Mouse (Mus musculus): Measurements from ENCODE around the gene Hoxb5. TPM values are rescaled to one million over a fixed set of nuclear protein-coding genes. Genes with fewer than 3 reads are reported as not detected.

Gene Hoxb5
- polyA plus RNA-seq, 1 experiment from 2014 or later: 0.07 TPM

DNA sequence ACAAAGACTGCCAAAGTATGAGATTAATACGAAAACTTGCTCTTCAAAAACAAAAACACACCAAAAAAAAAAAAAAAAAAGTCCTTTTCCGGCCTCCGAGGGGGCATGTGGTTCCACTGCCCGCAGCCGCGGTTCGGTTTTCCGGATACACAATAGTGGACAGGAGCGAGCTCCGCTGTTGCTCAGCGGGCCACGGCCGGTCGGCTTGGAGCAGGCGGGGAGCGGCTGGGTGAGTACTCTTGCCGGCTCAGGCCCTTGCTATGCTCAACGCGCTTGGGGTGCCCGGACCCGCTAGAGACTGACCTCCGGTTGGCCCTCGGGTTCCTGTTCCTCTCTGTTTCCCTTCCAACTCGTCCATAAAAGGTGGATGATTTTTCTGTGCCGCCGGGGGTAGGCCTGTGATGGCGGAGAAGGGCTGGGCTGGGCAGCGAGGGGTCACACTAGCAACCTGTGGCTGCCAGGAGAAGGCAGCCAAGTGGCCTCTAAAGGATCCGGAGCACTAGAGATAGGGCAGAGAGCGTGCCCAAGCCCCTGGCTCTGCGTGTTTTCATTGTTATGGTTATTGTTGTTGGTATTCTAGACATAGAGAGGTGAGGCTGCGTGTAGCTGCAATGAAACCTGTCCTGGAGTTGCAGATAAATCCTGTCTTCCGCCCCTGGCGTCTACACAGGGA, 11.7 kb downstream of the Hoxb5 start:
- no peak for DNase-seq (ENCODE audit: low spot score)

DNA sequence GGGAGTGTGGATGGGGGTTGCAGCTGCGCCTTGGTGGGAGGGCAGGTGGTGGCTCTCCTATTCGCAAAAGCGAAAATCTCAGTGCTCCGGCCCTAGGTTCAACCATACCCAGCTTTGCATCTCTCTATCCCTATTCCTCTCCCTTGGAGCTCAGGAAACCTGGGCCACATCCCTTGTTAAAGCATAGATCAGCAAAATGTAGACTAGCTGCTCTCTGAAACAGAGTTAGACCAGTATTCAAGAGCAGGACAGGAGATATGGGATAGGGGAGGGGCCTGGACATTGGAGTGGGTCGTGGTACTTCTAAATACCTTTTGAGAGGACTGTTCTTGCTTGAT, 12.2 kb downstream of the Hoxb5 start:
- peaks cover 100% of the 10 kb centered on the region for H3K27me3 ChIP-seq (replicated peaks; ENCODE audit: low read depth, poor library complexity, severe bottlenecking)
- no peaks in the 10 kb centered on the region for H3K36me3 ChIP-seq (replicated peaks)
- peaks cover 18% of the 10 kb centered on the region for H3K4me1 ChIP-seq
- no peaks in the 10 kb centered on the region for H3K9me3 ChIP-seq
- 4% methylated on average over 5 of the region's 5 CpGs for WGBS
- DNase-seq (ENCODE audit: low spot score): no peak
- no peak overlapping the region for H3K27ac ChIP-seq (replicated peaks)
- no peak overlapping the region for H3K4me3 ChIP-seq

More for the DNA sequence above, 11.7 kb downstream of the Hoxb5 start:
- Histone ChIP-seq H3K27ac (replicated peaks) (no peak overlapping the region), H3K27me3 (replicated peaks; ENCODE audit: low read depth, poor library complexity, severe bottlenecking) (peaks cover 100% of the 10 kb centered on the region), H3K9me3 (no peaks in the 10 kb centered on the region), H3K36me3 (replicated peaks) (no peaks in the 10 kb centered on the region), H3K4me3 (no peak overlapping the region), H3K4me1 (peaks cover 18% of the 10 kb centered on the region)
- 1% methylated on average over 34 of the region's 34 CpGs for WGBS

DNA sequence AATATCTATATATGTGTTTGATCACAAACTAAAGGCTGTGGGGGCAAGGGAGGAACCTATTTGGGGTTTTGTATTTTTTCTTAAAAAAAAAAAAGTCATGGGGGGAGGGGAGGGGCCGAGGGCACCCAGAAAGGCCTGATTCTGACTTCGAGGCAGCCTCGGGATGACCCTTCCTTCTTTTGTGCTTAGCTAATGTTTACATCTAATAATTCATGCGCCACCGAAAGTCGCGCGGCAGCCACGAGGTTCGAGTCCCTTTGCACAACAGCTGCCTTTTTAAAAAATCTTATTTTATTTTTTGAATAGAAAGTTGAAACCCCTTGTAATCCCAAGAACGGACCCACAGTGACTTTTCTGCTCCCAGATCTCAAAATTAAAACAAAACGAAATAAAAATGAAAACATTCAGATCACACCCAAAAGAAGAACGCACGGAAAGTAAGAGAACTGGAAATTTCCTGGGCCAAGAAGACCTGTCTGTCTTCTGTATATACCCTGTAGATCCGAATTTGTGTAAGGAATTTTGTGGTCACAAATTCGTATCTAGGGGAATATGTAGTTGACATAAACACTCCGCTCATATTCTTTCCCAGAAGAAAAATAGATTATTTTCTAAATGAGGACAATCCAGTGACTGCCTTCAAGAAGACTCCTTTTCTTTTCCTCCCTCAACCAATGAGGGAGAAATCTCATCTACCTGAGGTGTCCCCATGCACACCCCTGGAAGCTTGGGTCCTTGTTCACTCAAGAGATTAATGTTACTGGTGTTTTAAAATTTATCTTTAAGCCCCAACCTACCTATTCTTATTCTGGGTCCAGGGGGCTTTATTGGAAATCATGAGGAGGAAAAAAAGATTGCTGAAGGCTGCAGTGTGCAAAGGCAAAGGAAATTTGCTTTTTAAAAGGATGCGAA, 13.8 kb downstream of the Hoxb5 start:
- H3K36me3 ChIP-seq (replicated peaks): no peaks in the 10 kb centered on the region
- DNase-seq (ENCODE audit: low spot score): no peak
- H3K27me3 ChIP-seq (replicated peaks; ENCODE audit: low read depth, poor library complexity, severe bottlenecking): peaks cover 100% of the 10 kb centered on the region
- H3K27ac ChIP-seq (replicated peaks): no peak overlapping the region
- peaks cover 14% of the 10 kb centered on the region for H3K4me1 ChIP-seq
- H3K4me3 ChIP-seq: no peak overlapping the region
- H3K9me3 ChIP-seq: no peaks in the 10 kb centered on the region
- 6% methylated on average over 18 of the region's 18 CpGs for WGBS

- H3K4me3 ChIP-seq: peak within 1 kb of the TSS; percentile 54
- no peaks in the 10 kb centered on the region for H3K9me3 ChIP-seq
- peaks cover 11% of the 10 kb centered on the region for H3K4me1 ChIP-seq
- H3K27me3 ChIP-seq (replicated peaks; ENCODE audit: low read depth, poor library complexity, severe bottlenecking): peaks cover 100% of the 10 kb centered on the region
- H3K27ac ChIP-seq (replicated peaks): no peak within 1 kb of the TSS; the same call in 1 of the 2 replicates
- no peaks in the 10 kb centered on the region for H3K36me3 ChIP-seq (replicated peaks)
- WGBS: 2% methylated on average over 28 of the region's 28 CpGs
- no peak for DNase-seq (ENCODE audit: low spot score)
Measured at GRCm38 (mm10) chr11:96317608-96318367, 14.7 kb downstream of the Hoxb5 start, which contains the start of gene Hoxb4. Gene Hoxb4 (plus strand): TSS chr11:96318267.

DNA sequence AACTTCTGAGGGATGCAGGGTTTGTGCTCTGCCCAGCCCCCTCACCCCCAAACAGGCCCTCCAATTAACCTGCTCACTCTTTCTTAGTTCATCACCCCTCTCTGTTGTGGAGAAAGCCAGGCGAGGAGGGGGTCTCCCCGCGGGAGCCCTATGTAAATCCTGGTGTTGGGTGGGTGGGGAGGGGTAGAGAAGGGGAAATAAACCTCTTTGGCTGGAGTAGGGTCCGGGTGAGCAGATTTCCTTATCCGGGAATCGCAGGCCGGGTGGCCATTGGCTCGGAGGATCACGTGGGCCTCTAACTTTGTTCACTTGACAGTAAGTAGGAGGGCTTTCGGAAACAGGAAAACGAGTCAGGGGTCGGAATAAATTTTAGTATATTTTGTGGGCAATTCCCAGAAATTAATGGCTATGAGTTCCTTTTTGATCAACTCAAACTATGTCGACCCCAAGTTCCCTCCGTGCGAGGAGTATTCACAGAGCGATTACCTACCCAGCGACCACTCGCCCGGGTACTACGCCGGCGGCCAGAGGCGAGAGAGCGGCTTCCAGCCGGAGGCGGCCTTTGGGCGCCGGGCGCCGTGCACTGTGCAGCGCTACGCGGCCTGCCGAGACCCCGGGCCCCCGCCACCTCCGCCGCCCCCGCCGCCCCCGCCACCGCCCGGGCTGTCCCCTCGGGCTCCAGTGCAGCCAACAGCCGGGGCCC, 15.4 kb downstream of the Hoxb5 start:
- H3K9me3 ChIP-seq: no peaks in the 10 kb centered on the region
- H3K36me3 ChIP-seq (replicated peaks): no peaks in the 10 kb centered on the region
- peaks cover 100% of the 10 kb centered on the region for H3K27me3 ChIP-seq (replicated peaks; ENCODE audit: low read depth, poor library complexity, severe bottlenecking)
- H3K4me3 ChIP-seq: peak overlapping the region; percentile 54
- peaks cover 11% of the 10 kb centered on the region for H3K4me1 ChIP-seq
- DNase-seq (ENCODE audit: low spot score): peak; percentile 77
- WGBS: under 1% methylated on average over 44 of the region's 45 CpGs
- H3K27ac ChIP-seq (replicated peaks): no peak overlapping the region; the same call in 1 of the 2 replicates

- peak overlapping the region; percentile 54 for H3K4me3 ChIP-seq
- no peaks in the 10 kb centered on the region for H3K9me3 ChIP-seq
- WGBS: under 1% methylated on average over 34 of the region's 34 CpGs
- peaks cover 100% of the 10 kb centered on the region for H3K27me3 ChIP-seq (replicated peaks; ENCODE audit: low read depth, poor library complexity, severe bottlenecking)
- H3K36me3 ChIP-seq (replicated peaks): no peaks in the 10 kb centered on the region
- DNase-seq (ENCODE audit: low spot score): no peak
- H3K27ac ChIP-seq (replicated peaks): no peak overlapping the region; the same call in 1 of the 2 replicates
- H3K4me1 ChIP-seq: peaks cover 11% of the 10 kb centered on the region
Measured at GRCm38 (mm10) chr11:96319071-96319902, 16.2 kb downstream of the Hoxb5 start.

- H3K27me3 ChIP-seq (replicated peaks; ENCODE audit: low read depth, poor library complexity, severe bottlenecking): peaks cover 100% of the 10 kb centered on the region
- H3K36me3 ChIP-seq (replicated peaks): no peaks in the 10 kb centered on the region
- no peak overlapping the region for H3K27ac ChIP-seq (replicated peaks)
- no peak for DNase-seq (ENCODE audit: low spot score)
- H3K9me3 ChIP-seq: no peaks in the 10 kb centered on the region
- WGBS: under 1% methylated on average over 29 of the region's 29 CpGs
- H3K4me3 ChIP-seq: peak overlapping the region; percentile 54; the same call in 1 of the 2 replicates
- H3K4me1 ChIP-seq: peaks cover 11% of the 10 kb centered on the region
Measured at GRCm38 (mm10) chr11:96319910-96320309, 16.8 kb downstream of the Hoxb5 start.

- DNase-seq (ENCODE audit: low spot score): no peak
- Histone ChIP-seq H3K4me3 (no peak overlapping the region), H3K36me3 (replicated peaks) (no peaks in the 10 kb centered on the region), H3K9me3 (no peaks in the 10 kb centered on the region), H3K4me1 (peaks cover 11% of the 10 kb centered on the region), H3K27ac (replicated peaks) (no peak overlapping the region), H3K27me3 (replicated peaks; ENCODE audit: low read depth, poor library complexity, severe bottlenecking) (peaks cover 100% of the 10 kb centered on the region)
- 2% methylated on average over 17 of the region's 17 CpGs for WGBS
Measured at GRCm38 (mm10) chr11:96320688-96321087, 17.6 kb downstream of the Hoxb5 start.

- H3K4me1 ChIP-seq: peaks cover 11% of the 10 kb centered on the region
- no peak for DNase-seq (ENCODE audit: low spot score)
- no peaks in the 10 kb centered on the region for H3K36me3 ChIP-seq (replicated peaks)
- 5% methylated on average over 5 of the region's 5 CpGs for WGBS
- no peak overlapping the region for H3K4me3 ChIP-seq
- H3K27me3 ChIP-seq (replicated peaks; ENCODE audit: low read depth, poor library complexity, severe bottlenecking): peaks cover 100% of the 10 kb centered on the region
- no peak overlapping the region for H3K27ac ChIP-seq (replicated peaks)
- no peaks in the 10 kb centered on the region for H3K9me3 ChIP-seq
Measured at GRCm38 (mm10) chr11:96321846-96322245, 18.7 kb downstream of the Hoxb5 start.

- 2% methylated on average over 6 of the region's 6 CpGs for WGBS
- Histone ChIP-seq H3K4me1 (peaks cover 11% of the 10 kb centered on the region), H3K27ac (replicated peaks) (no peak overlapping the region)
Measured at GRCm38 (mm10) chr11:96322738-96323137, 19.6 kb downstream of the Hoxb5 start.

GRCm38 (mm10) chr11:96323154-96323553, 20.0 kb downstream of the Hoxb5 start, which contains the start of gene Hoxb3:
Gene Hoxb3 (plus strand): TSS chr11:96323326.
- 3% methylated on average over 10 of the region's 10 CpGs for WGBS
- H3K4me3 ChIP-seq: 0 out of 2 replicates have a peak within 1 kb of the TSS, but pooled peaks have one; percentile 11
- H3K27ac ChIP-seq (replicated peaks): no peak within 1 kb of the TSS

More at GRCm38 (mm10) chr11:96322738-96323137, 19.6 kb downstream of the Hoxb5 start:
- H3K36me3 ChIP-seq (replicated peaks): no peaks in the 10 kb centered on the region
- DNase-seq (ENCODE audit: low spot score): no peak
- peaks cover 100% of the 10 kb centered on the region for H3K27me3 ChIP-seq (replicated peaks; ENCODE audit: low read depth, poor library complexity, severe bottlenecking)
- no peaks in the 10 kb centered on the region for H3K9me3 ChIP-seq
- H3K4me3 ChIP-seq: no peak overlapping the region

More at GRCm38 (mm10) chr11:96323154-96323553, 20.0 kb downstream of the Hoxb5 start, which contains the start of gene Hoxb3:
- Histone ChIP-seq H3K27me3 (replicated peaks; ENCODE audit: low read depth, poor library complexity, severe bottlenecking) (peaks cover 100% of the 10 kb centered on the region), H3K4me1 (peaks cover 8% of the 10 kb centered on the region), H3K36me3 (replicated peaks) (no peaks in the 10 kb centered on the region), H3K9me3 (no peaks in the 10 kb centered on the region)
- no peak for DNase-seq (ENCODE audit: low spot score)
